Mouse (Mus musculus): ENCODE measurements around the gene Man2a2. TPM values are rescaled to one million over a fixed set of nuclear protein-coding genes. Genes with fewer than 3 reads are reported as not detected.

The Man2a2 gene
- polyA plus RNA-seq, 1 experiment from 2014 or later = 2.1 TPM

DNA sequence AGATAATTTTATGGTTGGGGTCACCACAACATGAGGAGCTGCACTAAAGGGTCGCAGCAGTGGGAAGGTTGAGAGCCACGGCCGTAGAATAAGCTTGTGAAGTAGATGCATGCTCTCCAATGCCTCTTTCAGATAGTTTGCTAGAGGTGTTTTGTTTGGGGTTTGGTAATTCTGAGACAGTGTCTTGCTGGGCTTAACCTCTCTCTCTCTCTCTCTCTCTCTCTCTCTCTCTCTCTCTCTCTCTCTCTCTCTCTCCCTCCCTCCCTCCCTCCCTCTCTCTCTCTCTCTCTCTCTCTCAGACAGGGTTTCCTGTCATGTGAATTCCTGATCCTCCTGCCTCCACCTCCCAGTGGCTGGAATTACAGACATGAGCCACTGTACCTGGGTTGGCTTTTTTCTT, 3.6 kb upstream of the Man2a2 start:
- TF ChIP-seq CTCF (IDR thresholded peaks at IDR 0.05; ENCODE audit: low read depth) = no peak
- no peak for TF ChIP-seq EP300 (IDR thresholded peaks at IDR 0.05; ENCODE audit: low read depth)
- Histone ChIP-seq H3K4me2 (ENCODE audit: low read depth, low read length) (no peak overlapping the region), H3K9ac (replicated peaks) (no peak overlapping the region), H3K27me3 (ENCODE audit: insufficient read depth, low read length) (no peaks in the 10 kb centered on the region), H3K4me3 (ENCODE audit: low read depth, low read length) (no peak overlapping the region), H3K36me3 (replicated peaks; ENCODE audit: insufficient read depth, low read length) (peaks cover 20% of the 10 kb centered on the region; the same call in 1 of the 2 replicates), H3K4me1 (ENCODE audit: insufficient read depth) (peaks cover 12% of the 10 kb centered on the region), H3K9me3 (ENCODE audit: low read length) (no peaks in the 10 kb centered on the region), H3K27ac (ENCODE audit: low read depth) (peak overlapping the region; percentile 57; the same call in 1 of the 2 replicates)
- 83% methylated on average over 3 of the region's 3 CpGs for WGBS (ENCODE audit: insufficient replicate concordance)
- ATAC-seq (no peak), DNase-seq (no peak)

DNA sequence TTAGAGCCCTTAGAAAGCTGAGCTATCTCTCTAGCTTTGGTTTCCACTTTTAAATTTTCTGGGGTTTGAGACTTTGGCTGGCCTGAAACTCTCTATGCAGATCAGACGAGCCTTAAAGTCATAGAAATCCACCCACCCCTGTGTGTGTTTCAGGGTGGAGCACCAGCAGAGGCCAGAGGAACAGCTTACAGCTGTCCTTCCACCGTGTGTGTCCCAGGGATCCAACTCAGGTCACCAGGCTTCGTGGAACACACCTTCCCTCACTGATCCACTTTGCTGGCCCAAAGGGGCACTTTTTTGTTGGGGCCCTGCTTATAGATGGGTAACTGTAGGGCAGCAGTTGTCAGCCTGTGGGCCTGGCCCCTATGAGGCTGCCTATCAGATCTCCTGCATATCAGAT, 3.1 kb upstream of the Man2a2 start:
- TF ChIP-seq CTCF (IDR thresholded peaks at IDR 0.05; ENCODE audit: low read depth) (no peak), EP300 (IDR thresholded peaks at IDR 0.05; ENCODE audit: low read depth) (no peak)

GRCm38 (mm10) chr7:80373850-80374249, 2.7 kb upstream of the Man2a2 start:
- peaks cover 13% of the 10 kb centered on the region; the same call in 1 of the 2 replicates for H3K36me3 ChIP-seq (replicated peaks; ENCODE audit: insufficient read depth, low read length)
- H3K27me3 ChIP-seq (ENCODE audit: insufficient read depth, low read length) = no peaks in the 10 kb centered on the region
- H3K9me3 ChIP-seq (ENCODE audit: low read length) = no peaks in the 10 kb centered on the region
- no peak for ATAC-seq
- 72% methylated on average over 12 of the region's 12 CpGs for WGBS (ENCODE audit: insufficient replicate concordance)
- no peak overlapping the region for H3K4me3 ChIP-seq (ENCODE audit: low read depth, low read length)
- no peak overlapping the region for H3K4me2 ChIP-seq (ENCODE audit: low read depth, low read length)
- H3K27ac ChIP-seq (ENCODE audit: low read depth) = peak overlapping the region; percentile 57
- TF ChIP-seq CTCF (IDR thresholded peaks at IDR 0.05; ENCODE audit: low read depth) (no peak), EP300 (IDR thresholded peaks at IDR 0.05; ENCODE audit: low read depth) (no peak)
- H3K9ac ChIP-seq (replicated peaks) = no peak overlapping the region; the same call in 1 of the 2 replicates
- H3K4me1 ChIP-seq (ENCODE audit: insufficient read depth) = peaks cover 18% of the 10 kb centered on the region
- no peak for DNase-seq

More for the DNA sequence above, 3.1 kb upstream of the Man2a2 start:
- H3K9ac ChIP-seq (replicated peaks) = no peak overlapping the region
- no peaks in the 10 kb centered on the region for H3K27me3 ChIP-seq (ENCODE audit: insufficient read depth, low read length)
- no peak for ATAC-seq
- H3K9me3 ChIP-seq (ENCODE audit: low read length) = no peaks in the 10 kb centered on the region
- H3K36me3 ChIP-seq (replicated peaks; ENCODE audit: insufficient read depth, low read length) = peaks cover 16% of the 10 kb centered on the region; the same call in 1 of the 2 replicates
- H3K4me1 ChIP-seq (ENCODE audit: insufficient read depth) = peaks cover 15% of the 10 kb centered on the region
- WGBS (ENCODE audit: insufficient replicate concordance) = 67% methylated on average over 3 of the region's 3 CpGs
- H3K27ac ChIP-seq (ENCODE audit: low read depth) = peak overlapping the region; percentile 57
- H3K4me3 ChIP-seq (ENCODE audit: low read depth, low read length) = no peak overlapping the region
- DNase-seq = no peak
- no peak overlapping the region for H3K4me2 ChIP-seq (ENCODE audit: low read depth, low read length)

DNA sequence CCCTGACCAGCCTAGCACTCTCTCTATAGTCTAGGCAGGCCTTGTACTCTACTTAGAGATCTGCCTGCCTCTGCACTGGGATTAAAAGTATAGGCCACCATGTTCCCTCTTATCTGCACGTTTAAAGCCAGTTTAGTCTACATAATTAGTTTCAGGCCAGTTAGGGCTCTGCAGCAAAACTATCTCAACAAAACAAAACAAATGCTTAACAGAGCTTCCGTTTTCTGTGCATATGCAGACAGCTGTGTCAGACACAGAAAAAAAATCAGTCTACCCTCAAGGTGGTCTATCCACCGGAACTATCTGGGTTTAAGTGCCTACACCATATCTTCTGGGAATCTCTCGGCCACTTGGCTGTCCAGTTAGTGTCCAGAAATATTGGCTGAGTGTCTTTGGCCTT, 2.2 kb upstream of the Man2a2 start:
- no peaks in the 10 kb centered on the region for H3K27me3 ChIP-seq (ENCODE audit: insufficient read depth, low read length)
- no peak for TF ChIP-seq EP300 (IDR thresholded peaks at IDR 0.05; ENCODE audit: low read depth)
- no peak for TF ChIP-seq CTCF (IDR thresholded peaks at IDR 0.05; ENCODE audit: low read depth)
- no peak overlapping the region; the same call in 1 of the 2 replicates for H3K9ac ChIP-seq (replicated peaks)
- H3K4me1 ChIP-seq (ENCODE audit: insufficient read depth) = peaks cover 21% of the 10 kb centered on the region
- peaks cover 11% of the 10 kb centered on the region; the same call in 1 of the 2 replicates for H3K36me3 ChIP-seq (replicated peaks; ENCODE audit: insufficient read depth, low read length)
- H3K9me3 ChIP-seq (ENCODE audit: low read length) = no peaks in the 10 kb centered on the region
- H3K27ac ChIP-seq (ENCODE audit: low read depth) = peak overlapping the region; percentile 57
- ATAC-seq (no peak), DNase-seq (no peak)
- H3K4me2 ChIP-seq (ENCODE audit: low read depth, low read length) = no peak overlapping the region
- no peak overlapping the region for H3K4me3 ChIP-seq (ENCODE audit: low read depth, low read length)
- WGBS (ENCODE audit: insufficient replicate concordance) = 60% methylated on average over 4 of the region's 4 CpGs

- Histone ChIP-seq H3K27ac (ENCODE audit: low read depth) (no peak overlapping the region), H3K4me1 (ENCODE audit: insufficient read depth) (peaks cover 22% of the 10 kb centered on the region), H3K9me3 (ENCODE audit: low read length) (no peaks in the 10 kb centered on the region), H3K4me2 (ENCODE audit: low read depth, low read length) (no peak overlapping the region), H3K36me3 (replicated peaks; ENCODE audit: insufficient read depth, low read length) (peaks cover 14% of the 10 kb centered on the region), H3K27me3 (ENCODE audit: insufficient read depth, low read length) (no peaks in the 10 kb centered on the region), H3K4me3 (ENCODE audit: low read depth, low read length) (no peak overlapping the region), H3K9ac (replicated peaks) (no peak overlapping the region)
- no peak for ATAC-seq
- DNase-seq = no peak
- WGBS (ENCODE audit: insufficient replicate concordance) = 50% methylated on average over 2 of the region's 2 CpGs
- TF ChIP-seq CTCF (IDR thresholded peaks at IDR 0.05; ENCODE audit: low read depth) (no peak), EP300 (IDR thresholded peaks at IDR 0.05; ENCODE audit: low read depth) (no peak)
Observed at GRCm38 (mm10) chr7:80372667-80373066, 1.5 kb upstream of the Man2a2 start.

GRCm38 (mm10) chr7:80372166-80372565, 991 bp upstream of the Man2a2 start:
- TF ChIP-seq CTCF (IDR thresholded peaks at IDR 0.05; ENCODE audit: low read depth) = no peak
- no peak for TF ChIP-seq EP300 (IDR thresholded peaks at IDR 0.05; ENCODE audit: low read depth)
- peaks cover 18% of the 10 kb centered on the region for H3K36me3 ChIP-seq (replicated peaks; ENCODE audit: insufficient read depth, low read length)
- H3K27me3 ChIP-seq (ENCODE audit: insufficient read depth, low read length) = no peaks in the 10 kb centered on the region
- no peak for ATAC-seq
- peaks cover 22% of the 10 kb centered on the region for H3K4me1 ChIP-seq (ENCODE audit: insufficient read depth)
- H3K9me3 ChIP-seq (ENCODE audit: low read length) = no peaks in the 10 kb centered on the region
- H3K4me2 ChIP-seq (ENCODE audit: low read depth, low read length) = no peak overlapping the region
- no peak overlapping the region for H3K27ac ChIP-seq (ENCODE audit: low read depth)
- no peak overlapping the region for H3K9ac ChIP-seq (replicated peaks)
- 67% methylated on average over 3 of the region's 3 CpGs for WGBS (ENCODE audit: insufficient replicate concordance)
- no peak overlapping the region for H3K4me3 ChIP-seq (ENCODE audit: low read depth, low read length)
- DNase-seq = no peak

All from liver, postnatal 0 days (tissue).